Mouse (Mus musculus): ENCODE measurements around the gene Heatr5a.

The Heatr5a gene

DNA sequence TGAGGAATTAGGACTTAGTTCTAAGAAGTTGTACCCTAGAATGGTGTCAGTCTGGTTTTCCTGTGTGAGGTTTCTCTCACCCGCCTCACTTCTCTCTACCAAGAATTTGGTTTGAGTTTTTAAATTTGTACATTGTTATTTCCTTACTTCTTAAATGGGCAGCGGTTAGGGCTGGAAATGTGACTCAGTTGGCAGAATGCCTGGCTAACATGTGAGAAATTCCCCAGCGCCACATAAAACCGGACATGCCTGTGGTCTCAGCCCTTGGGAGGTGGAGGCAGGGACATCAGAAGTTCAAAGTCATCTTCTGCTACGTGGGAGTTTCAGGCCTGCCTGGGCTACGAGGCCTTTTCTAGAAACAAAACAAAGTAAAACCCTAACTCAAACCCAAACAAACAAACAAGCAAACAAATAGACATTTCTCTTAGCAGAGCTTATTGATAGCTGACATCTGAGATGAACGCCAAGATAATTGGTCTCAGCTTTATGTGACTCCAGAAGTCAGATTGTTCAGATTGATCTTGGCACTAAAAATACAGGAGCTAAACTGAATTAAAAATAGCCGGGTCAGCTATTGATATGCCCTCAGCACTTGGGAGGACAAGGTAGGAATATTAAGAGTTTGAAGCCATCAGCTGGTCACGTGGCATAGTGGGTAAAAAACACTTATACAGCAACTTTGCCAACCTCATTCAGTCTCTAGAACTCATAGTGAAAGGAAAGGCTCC is 123.0 kb downstream of the Heatr5a start:
- no peak for DNase-seq (ENCODE audit: low spot score)

GRCm38 (mm10) chr12:51845261-51845660 is 125.9 kb downstream of the Heatr5a start:
- DNase-seq (ENCODE audit: low spot score) = no peak

- peak; percentile 97 for DNase-seq (ENCODE audit: low spot score)
These were observed 126.3 kb downstream of the Heatr5a start for GRCm38 (mm10) chr12:51844771-51845256.

GRCm38 (mm10) chr12:51843576-51844520 is 127.3 kb downstream of the Heatr5a start:
- DNase-seq (ENCODE audit: low spot score) = peak; percentile 24

- DNase-seq (ENCODE audit: low spot score) = no peak
These were observed 128.8 kb downstream of the Heatr5a start for GRCm38 (mm10) chr12:51842081-51842864.

- DNase-seq (ENCODE audit: low spot score) = no peak
These were observed 131.3 kb downstream of the Heatr5a start for GRCm38 (mm10) chr12:51839856-51840255.

GRCm38 (mm10) chr12:51835219-51835618 is 135.9 kb downstream of the Heatr5a start:
- no peak for DNase-seq (ENCODE audit: low spot score)

GRCm38 (mm10) chr12:51831931-51832330 is 139.2 kb downstream of the Heatr5a start:
- DNase-seq (ENCODE audit: low spot score) = no peak

DNA sequence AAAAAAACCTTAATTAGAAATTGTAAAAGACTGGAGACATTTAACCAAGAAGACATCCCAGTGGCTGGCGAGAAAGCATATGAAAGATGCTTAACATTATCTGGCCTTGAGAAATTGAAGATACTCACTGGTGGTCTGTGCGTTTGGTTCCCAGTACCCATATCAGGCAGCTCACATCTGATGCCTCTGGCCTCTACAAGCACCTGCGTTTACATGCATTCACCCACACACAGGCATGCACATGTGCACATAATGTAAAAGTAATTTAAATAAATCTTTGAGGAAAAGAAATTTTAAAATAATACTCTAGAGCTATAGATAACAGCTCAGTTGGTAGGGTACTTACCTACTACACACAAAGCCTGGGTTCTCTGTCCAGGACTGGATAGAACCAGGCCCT is 139.8 kb downstream of the Heatr5a start:
- no peak for DNase-seq (ENCODE audit: low spot score)

DNA sequence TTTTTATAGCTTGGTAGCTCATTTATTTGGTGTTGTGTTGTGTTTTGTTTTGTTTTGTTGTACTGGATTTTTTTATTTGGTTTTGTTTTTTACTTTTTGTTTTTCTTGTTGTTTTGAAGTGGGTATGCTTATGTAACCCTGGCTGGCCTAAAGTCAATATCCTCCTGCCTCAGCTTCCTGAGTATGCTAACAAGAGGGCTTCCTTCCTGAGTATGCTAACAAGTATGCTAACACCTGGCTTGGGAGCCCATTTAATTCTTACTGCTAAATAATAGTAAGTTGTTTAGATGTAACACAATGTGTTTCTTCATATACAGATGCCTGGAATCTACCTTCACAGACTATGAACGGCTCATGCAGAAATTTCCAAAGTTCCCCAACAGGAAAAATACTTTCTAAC is 140.4 kb downstream of the Heatr5a start:
- no peak for DNase-seq (ENCODE audit: low spot score)

GRCm38 (mm10) chr12:51830077-51830402 is 141.1 kb downstream of the Heatr5a start:
- peak; percentile 69 for DNase-seq (ENCODE audit: low spot score)

GRCm38 (mm10) chr12:51829290-51830076 is 141.6 kb downstream of the Heatr5a start, which contains the start of gene Hectd1:
Hectd1 (minus strand) TSS chr12:51829536.
- peak; percentile 88 for DNase-seq (ENCODE audit: low spot score)

GRCm38 (mm10) chr12:51828716-51829289 is 142.3 kb downstream of the Heatr5a start:
- peak; percentile 63 for DNase-seq (ENCODE audit: low spot score)

DNA sequence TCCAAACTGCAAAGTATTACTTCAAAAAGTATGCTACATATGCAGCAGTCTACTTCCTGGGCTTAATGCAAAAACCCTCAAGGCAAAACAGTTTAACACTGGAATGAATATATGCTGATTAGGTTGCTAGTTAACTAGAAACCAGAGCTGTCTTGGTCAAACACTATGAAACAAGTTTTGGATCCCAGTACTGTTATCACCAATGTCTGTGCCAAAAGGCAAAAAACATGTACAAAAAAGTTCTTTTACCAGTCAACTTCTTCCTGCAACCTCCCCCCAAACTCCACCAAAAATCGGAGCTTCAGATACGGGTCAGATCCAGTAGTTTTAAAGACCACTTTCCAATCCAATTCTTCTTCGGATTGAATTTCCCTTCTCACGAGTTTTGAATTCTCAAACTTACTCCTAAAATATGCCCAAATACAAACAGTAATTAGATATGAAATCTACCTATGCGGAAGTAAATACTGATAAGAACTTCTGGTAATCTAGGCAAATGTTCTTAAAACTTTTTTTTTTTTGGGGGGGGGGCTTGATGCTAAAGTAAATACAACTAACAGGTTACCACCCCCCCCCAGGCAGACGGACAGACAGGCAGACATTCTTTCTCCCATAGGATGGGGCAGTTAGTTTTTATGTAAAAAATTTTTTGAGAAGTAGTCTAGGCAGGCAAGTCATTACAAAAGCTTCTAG is 143.0 kb downstream of the Heatr5a start:
- DNase-seq (ENCODE audit: low spot score) = no peak

All from embryo, embryonic 10.5 days (tissue).